In the genomic region with DNA sequence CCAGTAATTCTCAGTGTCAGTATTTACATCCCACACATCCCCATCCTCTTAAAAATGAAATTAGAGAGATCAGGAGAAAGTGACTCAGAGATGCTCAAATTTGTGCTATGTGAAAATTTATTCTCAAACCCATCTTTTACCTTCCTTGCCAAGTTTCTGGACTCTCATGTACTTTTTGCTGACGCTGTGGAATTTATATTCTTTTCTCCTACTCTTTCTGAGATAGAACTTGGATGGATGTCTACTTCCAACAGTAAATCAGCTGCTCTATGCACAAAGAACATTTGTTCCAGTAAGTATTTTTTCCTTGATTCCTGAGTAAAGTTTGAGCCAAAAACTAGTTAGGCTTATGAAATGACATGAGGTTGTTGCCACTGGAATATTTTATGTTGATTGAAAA, we compare ENCODE assay signal across 24 mouse cellular contexts.
A peak's percentile ranks its signal among the peaks of the same experiment; 100 is the strongest.
DNase-seq lines count a peak whose midpoint lies in the region; ATAC-seq lines count a peak whose summit lies in the region.
"Had no signal": no experiment of that assay in that cellular context is flagged by ENCODE, and none has a peak within 500 bp of the region (broad histone marks: within the 10 kb centered on the region; RNA-seq: fewer than 3 reads in every experiment).

No protein-coding gene starts in this region.

- no peaks in the 10 kb centered on the region for H3K36me3 ChIP-seq in midbrain, embryonic 15.5 days (replicated peaks)
- H3K36me3 ChIP-seq: G1E had no signal

- peak; percentile 99 for ATAC-seq in frontal cortex, adult (ENCODE audit: low TSS enrichment)
- no peak for ATAC-seq in monocyte, adult 5-6 weeks (replicated peaks; ENCODE audit: insufficient number of reproducible peaks, low FRiP score, low TSS enrichment, poor library complexity, severe bottlenecking)
- ATAC-seq in midbrain, embryonic 15.5 days (replicated peaks), result no peak
- ATAC-seq: activated CD4-positive, CD25-positive, alpha-beta regulatory T cell, adult 4 months; CD4-positive, CD25-positive, alpha-beta regulatory T cell, adult 4 months; Patski had no signal

- no peak overlapping the region for H3K27ac ChIP-seq in midbrain, embryonic 15.5 days

- no peaks in the 10 kb centered on the region for H3K9me3 ChIP-seq in midbrain, embryonic 15.5 days
- H3K9me3 ChIP-seq: G1E had no signal

- H3K27me3 ChIP-seq in midbrain, embryonic 15.5 days (replicated peaks), result no peaks in the 10 kb centered on the region
- H3K27me3 ChIP-seq: CH12.LX, Patski had no signal

- H3K4me2 ChIP-seq in midbrain, embryonic 15.5 days, result no peak overlapping the region

- H3K9ac ChIP-seq in midbrain, embryonic 15.5 days, result no peak overlapping the region

- DNase-seq in frontal cortex, postnatal 10 days (ENCODE audit: low spot score in 2 of 2), result no peak
- DNase-seq in Muller cell, postnatal 12 days (ENCODE audit: inconsistent ontology term), result peak; percentile 70
- peak; percentile 45 for DNase-seq in brain, adult 2 months (ENCODE audit: low read depth, low spot score)
- peak; percentile 54 for DNase-seq in telencephalon, adult 2 months (ENCODE audit: low read depth, low spot score)
- DNase-seq in embryo, embryonic 11 days, result no peak
- DNase-seq: adrenal gland, adult 2 months; adrenal gland, adult 8-10 months; adrenal gland, postnatal 10 days; adrenal gland, postnatal 14 days; adrenal gland, postnatal 25 days; adrenal gland, postnatal 36 days; B cell, adult 2 months; cerebellum, adult 11 months; cerebellum, adult 11-12 months; cerebellum, adult 18-20 months; cerebellum, adult 2 months had no signal

- 87% methylated on average over 1 of the region's 1 CpGs for WGBS in midbrain, embryonic 15.5 days

- no peaks in the 10 kb centered on the region for H3K4me1 ChIP-seq in midbrain, embryonic 15.5 days

- H3K4me3 ChIP-seq in midbrain, embryonic 15.5 days, result no peak overlapping the region

Comparison
In these comparisons a context has a peak if more than half of its experiments do, and no peak if none do; other contexts are left out.
1. DNase-seq: peak in Muller cell, postnatal 12 days (single experiment), brain, adult 2 months (single experiment) and telencephalon, adult 2 months (single experiment); none in frontal cortex, postnatal 10 days (0 of 2) and embryo, embryonic 11 days (single experiment).